Mouse (Mus musculus) G1E-ER4 (cell line): ENCODE data around the gene Ylpm1. TPM values are rescaled to one million over a fixed set of nuclear protein-coding genes. Genes with fewer than 3 reads are reported as not detected.

Source experiments
- GATA1 ChIP-seq: IDR thresholded peaks from one replicate; pipeline ENCODE4 v1.8.0; 2012; ENCODE audit warnings: low read length, inconsistent platforms
- polyA plus RNA-seq: library from polyadenylated mRNA; stranded (reverse); fragments of >175 nt; gene quantifications from 2 replicates; pipeline ENCODE4 v1.2.3, GENCODE M21; 2012

Ylpm1 gene
- polyA plus RNA-seq: 50.8 and 58.9 TPM in 2 replicates

DNA sequence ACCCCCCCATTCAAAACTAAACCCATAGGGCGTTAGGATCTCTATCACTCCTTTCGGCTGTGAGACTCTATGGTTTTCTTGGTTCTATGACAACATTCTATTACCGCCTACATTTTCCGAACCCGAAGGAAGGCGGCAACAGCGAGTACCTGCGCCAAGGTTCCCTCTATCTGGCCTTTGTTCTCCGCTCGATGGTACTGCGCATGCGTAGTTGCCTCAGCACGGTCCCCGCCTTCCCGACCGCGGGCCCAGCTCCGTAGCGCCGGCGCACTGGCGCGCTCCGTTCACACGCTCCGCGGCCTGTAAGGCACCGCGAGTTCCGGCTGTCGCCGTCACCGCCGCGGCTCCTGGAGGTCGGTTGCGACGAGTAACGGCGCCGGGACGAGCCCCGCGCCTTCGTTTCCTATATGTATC, at the start of gene Ylpm1:
TSS of gene Ylpm1 (plus strand) at position 239 of the 414 bp plus-strand sequence.
- no peak for TF ChIP-seq GATA1

DNA sequence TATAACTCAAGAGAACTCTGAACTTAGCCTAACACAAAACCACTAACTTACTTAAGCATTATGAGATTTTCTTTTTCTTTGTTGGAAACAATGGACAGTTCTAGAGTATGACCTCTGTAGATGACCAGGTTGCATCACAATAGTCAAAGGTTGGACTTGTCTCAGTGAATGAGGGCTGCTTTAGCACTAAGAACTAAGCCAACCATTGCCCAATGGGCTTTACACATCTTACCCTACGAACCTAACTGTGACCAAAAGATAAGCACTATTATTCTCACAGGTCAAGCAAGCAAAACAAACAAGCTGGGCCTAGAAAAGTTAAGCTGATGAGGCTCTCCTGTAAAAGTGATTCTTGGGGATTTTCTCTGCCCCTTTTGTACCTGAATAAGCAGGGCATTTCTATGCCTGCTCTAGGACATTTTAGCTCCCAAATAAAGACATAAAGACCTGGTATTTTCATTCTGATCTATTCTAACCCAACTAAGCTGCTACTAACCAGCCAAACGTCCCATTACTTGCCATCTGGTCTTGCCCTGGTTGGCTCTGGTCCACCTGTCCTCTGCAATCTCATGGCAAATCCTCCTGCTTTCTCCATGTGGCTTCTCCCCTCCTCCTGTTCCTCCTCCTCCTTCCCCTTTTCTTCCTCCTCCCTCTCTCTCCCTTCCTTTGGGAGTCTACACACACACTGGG, 48.1 kb upstream of the Ylpm1 start:
- TF ChIP-seq GATA1: no peak

DNA sequence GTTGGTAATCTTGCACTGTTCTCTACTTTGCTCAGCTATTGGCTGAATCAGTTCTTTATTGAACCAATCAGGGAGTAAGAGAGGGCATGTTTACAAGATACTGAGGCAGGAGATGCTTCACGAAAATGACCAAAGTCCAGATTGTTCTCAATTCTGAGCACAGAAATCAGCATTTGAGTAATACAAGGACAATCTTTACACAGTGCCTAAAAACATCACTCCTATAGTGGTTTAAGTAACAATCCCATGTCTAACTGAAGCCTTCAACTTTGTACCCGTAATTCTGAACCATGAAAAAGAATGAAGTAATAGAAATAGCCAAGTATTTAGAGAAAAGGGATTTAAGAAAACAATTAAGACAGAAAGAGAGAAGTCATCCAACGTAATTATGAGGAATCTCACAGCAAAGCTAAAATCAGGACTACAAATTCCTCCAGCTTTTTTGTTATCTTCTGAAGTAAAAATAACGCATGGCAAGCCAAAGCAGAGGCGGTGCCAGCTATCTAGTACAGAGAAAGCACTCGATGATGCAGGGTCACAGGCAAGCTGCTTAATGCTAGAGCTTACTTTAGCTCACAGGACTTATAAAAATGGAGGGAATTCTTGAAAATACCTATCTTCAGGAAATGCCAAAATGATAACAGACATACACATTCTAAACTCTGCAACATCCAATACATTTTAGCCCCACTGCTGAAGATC, 47.4 kb upstream of the Ylpm1 start:
- TF ChIP-seq GATA1: no peak

DNA sequence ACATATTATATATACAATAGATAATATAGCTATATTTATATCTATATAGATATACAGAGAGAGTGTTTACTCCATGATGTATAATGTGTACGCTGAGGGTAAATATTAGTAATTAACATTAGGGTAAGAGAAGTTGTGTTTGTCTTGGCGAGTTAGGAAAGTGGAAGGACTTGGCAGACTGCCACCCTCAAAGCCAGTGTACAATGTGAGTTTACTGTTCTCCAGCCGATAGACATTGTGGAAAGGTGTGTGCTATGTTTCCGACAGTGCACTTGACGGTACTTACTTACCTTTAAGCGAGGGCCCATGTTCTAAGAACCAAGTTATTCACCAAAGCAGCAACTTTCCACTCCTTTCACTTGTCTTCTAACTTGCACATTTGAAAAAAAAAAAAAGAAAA, 45.4 kb upstream of the Ylpm1 start:
- no peak for TF ChIP-seq GATA1

DNA sequence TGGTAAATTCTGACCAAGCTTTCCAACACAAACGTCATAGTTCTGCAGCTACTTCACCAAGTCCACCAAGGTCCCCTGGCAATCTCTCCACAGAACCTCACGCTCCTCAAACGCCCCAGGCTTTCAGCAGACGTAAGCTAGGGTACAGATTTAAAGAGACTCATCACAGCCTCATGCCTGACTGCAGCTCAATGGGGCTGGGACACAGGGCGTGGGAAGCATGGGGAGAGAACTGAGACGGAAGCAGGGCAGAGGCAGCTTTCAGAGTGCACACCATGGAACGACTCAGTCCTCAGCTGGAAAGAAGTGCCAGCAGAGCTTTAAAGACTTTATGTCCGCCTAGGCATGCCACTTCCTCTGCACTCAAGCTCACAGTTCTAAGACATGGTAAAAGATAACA, 44.6 kb upstream of the Ylpm1 start:
- TF ChIP-seq GATA1: no peak

DNA sequence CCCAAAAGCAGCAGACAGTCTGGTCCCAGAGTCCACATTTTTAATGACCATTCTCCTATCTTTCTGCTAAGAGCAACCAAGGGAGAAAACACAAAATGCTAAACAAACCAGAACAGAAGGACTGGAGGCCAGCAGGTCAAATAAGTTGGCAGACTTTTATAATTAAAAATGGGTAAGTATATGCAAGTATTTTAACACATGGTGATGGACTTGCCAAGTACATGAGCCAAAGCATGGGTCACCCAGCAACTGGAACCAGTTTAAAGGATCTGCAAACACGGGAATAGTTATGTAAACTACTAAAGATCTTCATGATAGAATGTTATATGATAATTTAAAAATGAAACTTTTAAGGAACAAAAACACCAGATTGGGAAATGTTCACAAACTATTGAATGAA, 43.8 kb upstream of the Ylpm1 start:
- TF ChIP-seq GATA1: no peak

DNA sequence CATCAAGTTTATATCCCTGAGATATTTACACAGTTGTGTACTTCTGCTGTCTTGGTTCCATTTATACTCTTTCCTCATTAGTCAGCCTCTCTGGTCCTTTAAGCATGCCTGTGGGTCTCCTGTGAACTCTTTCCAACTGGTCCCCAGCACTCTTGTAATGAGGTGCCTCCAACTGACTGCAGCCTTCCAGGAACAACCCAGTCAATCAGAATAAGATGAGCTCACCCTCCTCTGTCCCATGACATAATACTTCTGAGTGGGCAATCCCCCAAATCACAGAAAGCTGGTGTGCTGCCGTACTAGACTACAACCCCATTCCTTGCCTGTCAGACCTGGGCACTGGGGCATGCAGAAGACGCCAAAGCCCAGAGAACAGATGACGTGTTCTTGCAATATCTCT, 39.8 kb upstream of the Ylpm1 start:
- TF ChIP-seq GATA1: no peak

DNA sequence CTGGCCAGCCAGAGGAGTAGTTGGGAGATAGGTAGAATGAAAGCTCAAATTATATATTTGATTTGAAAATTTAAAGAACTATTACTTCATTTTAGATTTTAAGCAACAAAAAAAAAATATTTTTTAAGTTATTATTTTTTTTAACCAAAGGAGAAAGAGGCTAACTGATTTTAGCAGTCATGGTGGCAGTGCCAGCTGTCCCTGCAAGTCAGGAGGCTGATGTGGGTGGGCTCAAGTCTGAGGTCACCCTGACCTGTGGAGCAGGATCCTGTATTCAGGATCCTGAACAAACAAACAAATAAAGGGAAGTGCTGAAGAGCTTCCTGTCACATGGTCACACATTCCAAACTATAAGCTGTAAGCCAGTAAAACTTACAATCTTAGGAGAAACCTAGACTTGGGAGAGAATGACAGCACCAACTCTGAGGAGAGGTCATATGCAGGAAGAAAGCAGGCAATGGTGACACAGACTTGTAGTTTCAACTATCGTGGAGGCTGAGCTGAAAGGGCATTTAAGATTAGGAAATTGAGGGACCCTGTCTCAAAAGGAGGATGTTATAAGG, 37.2 kb upstream of the Ylpm1 start:
- TF ChIP-seq GATA1: no peak

DNA sequence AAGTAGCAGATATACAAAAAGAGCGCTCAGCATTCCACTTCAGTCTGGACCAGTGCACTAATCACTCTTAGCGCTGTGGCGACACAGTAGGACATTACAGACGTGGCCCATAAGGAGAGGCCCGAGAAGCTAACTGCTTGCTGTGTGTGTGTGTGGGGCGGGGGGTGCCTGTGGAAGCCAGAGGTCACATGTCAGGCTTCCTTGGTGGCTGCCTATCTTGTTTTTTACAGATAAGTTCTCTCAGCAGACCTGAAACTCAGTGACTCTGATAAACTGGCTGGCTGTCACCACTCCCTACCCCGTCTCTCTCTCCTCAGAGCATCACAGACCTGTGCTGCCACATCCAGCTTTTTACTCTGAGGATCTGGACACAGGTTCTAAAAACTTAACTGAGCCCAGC, 33.5 kb upstream of the Ylpm1 start:
- peak; percentile 57 for TF ChIP-seq GATA1

DNA sequence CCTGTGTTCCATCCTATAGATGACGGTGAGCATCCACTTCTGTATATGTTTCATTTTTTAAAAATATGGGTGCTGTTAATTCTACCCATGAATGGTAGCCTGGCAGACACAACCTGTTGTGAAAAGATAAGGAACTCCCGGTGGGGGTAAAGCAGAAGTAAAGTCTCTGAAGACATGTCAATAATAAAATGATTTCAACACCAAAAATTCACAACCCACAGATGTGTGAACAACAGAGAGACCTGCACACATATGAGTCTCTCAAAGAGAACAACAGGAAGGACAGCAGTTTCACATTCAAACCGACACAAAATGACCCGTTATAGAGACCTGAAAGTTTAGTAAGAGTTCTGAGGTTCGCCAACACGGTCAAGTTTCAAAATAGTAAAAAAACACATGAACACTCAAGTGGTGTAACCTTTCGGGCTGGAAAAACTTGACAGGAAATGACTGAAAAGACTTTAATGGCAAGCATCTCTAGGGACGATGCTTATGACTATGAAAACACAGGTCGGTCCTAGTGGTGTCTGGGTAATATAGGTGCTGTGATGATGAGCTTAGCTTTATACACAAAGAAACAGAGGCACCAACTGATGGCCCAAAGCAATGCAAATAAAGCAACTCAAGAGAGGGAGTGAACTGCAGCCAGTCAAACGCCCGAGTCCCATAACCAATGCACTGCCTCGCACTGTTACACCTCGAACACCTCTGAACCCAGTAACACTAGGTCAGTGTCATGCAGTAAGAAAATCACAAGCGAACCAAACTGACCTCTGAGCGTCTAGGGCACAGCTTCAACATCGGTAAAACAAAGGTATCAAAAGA, 27.1 kb upstream of the Ylpm1 start:
- no peak for TF ChIP-seq GATA1

DNA sequence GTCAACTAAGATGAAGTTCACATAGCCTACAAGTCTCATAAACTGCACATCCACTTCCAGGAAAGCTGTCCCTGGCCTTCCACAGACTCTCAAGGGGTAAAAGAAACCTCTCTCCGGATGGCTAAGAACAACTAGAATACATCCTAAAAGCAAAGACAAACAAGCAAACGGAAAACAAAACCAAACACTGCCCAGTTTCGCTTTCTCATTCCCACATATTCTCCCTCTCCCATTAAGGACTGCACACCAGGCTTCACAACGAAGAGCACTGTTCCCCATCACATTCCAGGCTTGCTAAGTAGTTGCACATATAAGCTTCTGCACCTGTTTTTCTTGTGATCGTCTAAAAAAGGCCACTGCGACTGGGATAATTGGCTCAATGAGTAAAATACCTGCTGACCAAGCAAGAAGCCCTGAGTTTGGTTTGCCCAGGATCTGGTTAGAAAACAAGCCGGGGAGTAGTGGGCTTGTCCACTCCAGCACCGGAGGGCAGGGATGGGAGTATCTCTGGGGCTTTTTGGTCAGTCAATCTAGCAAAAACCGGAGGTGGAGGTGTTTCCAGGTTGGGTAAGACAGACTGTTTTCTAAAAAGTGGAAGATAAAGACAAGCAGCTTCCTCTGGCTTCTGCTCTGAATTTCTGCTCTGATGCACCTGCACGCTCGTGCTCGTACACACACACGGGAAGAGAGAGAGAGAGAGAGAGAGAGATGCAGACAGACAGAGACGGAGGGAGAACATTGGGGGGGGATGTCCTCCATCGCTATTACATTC, 26.3 kb upstream of the Ylpm1 start:
- TF ChIP-seq GATA1: no peak

DNA sequence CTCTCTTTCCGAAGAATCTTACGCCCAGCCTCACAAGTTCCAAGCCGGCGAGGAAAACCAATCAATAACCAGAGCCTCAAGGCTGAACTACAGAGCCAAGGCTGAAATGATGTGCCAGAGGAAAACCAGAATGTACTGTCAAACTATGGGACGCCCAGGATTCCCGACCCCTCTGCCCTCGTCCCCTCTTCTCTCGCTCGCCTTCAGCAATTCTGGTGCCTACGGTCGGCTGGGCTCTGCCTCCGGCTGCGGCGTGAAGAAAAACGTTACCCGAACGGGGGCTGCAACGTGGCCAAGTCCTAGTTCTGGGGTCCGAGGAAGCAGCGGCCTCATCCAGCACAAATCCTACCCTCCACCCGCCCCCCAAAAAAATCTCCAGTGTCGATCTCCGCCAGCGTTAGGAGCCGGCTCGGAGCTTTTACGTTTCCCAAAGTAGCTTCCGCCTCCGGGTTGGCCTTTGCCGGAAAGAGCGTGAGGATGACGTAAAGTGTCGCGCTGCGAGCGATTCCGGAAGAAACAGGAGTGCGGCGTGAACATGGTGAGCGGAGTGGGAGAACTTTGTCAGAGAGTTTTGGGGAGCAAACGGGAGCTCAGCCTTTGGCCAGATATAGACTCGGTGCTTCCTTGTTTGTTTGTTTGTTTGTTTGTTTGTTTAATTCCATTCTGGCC, 25.6 kb upstream of the Ylpm1 start, which contains the start of the genes Fcf1 and Arel1:
TSS of gene Fcf1 (plus strand) at position 470 of the 669 bp plus-strand sequence.
TSS of gene Arel1 (minus strand) at position 473 of the 669 bp plus-strand sequence.
- no peak for TF ChIP-seq GATA1

DNA sequence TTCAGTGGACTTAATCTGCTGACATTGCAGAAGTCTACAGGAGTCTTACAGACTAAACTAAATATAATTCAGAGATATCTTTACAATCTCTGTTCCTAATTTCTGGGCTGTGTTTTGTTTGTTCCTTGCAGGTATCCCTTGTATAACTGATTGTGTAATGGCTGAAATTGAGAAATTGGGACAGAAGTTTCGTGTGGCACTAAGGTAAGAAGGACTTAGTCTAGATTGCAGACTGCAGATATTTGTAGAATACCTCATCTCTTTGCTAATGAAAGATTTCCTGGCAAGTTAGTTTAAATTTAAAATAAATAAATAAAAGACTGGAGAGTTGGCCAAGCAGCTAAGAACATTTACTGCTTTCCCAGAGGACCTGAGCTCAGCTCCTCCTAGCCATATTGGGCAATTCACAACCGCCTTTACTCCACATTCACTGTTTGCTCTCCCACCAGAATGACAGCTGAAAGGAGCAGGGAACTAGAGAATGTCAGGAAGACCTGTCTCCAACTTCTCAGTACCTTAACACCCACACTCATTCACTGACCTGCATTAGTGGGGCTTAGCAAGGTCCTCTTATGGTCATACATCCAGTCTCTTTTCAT, 16.8 kb upstream of the Ylpm1 start:
- no peak for TF ChIP-seq GATA1

DNA sequence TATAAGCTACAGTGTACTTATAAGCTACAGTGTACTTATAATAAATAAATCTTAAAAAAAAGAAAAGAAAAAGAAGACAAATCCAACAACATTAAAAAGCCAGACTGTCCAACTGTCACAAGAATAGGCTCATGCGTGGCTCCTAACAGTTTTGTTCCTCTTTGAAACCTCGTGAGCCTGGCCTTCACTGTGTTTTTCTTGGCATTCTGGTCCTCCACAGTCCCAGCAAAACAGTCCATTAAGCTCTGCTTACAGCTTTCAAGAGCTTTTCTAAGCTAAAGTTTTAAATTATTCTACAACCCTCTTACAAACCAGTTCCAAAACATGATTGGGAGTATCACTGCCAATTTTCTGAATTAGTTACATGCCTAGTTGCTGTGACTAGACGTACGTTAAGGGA, 6.7 kb upstream of the Ylpm1 start:
- no peak for TF ChIP-seq GATA1
